Mouse (Mus musculus): ENCODE results near the gene Apc2.

DNA sequence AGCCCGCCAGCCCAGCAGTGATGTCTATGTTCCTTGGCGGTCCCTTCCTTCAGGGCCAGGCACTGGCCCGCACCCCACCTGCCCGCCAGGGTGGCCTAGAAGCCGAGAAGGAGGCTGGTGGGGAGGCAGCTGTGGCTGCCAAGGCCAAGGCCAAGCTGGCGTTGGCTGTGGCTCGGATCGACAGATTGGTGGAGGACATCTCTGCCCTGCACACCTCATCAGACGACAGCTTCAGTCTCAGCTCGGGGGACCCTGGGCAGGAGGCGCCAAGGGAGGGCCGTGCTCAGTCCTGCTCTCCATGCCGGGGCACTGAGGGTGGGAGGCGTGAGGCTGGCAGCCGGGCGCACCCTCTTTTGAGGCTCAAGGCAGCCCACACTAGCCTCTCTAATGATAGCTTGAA lies 15.8 kb downstream of the Apc2 start:
- no peak for TF ChIP-seq CEBPB (IDR thresholded peaks at IDR 0.05; ENCODE audit: insufficient read depth, poor library complexity, severe bottlenecking)
- TF ChIP-seq MAX (IDR thresholded peaks at IDR 0.05; ENCODE audit: low read depth): no peak
